Comparison of ENCODE assay signal across 14 mouse cellular contexts in the genomic region with DNA sequence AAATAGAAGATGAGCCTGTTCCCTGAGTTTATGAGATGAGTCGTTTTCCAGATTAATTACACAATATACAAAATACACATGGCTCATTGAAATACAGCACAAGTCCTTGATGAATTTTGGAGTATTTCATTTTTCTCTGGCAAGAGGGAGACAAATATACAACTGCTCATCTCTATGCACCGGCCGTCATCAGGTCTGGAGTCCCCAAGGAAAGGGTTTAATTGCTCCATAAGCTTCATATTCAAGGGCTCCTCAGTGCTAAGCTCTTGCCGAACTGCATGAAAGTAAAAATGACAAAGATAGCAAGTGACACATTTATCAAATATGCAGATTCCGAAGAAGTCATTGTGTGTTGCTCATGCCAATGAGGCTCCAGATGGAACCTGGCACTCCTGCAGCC.
"Had no signal": no experiment of that assay in that cellular context is flagged by ENCODE, and none has a peak within 500 bp of the region (broad histone marks: within the 10 kb centered on the region; RNA-seq: fewer than 3 reads in every experiment).

No protein-coding gene starts in this region.

- H3K9ac ChIP-seq: limb, embryonic 15.5 days; liver, embryonic 13.5 days; liver, postnatal 0 days; lung, embryonic 15.5 days; neural tube, embryonic 12.5 days had no signal

- H3K4me2 ChIP-seq: limb, embryonic 15.5 days; liver, embryonic 13.5 days; lung, embryonic 15.5 days; neural tube, embryonic 12.5 days had no signal

- H3K27me3 ChIP-seq: limb, embryonic 15.5 days; liver, embryonic 13.5 days; lung, embryonic 15.5 days; megakaryocyte, embryonic 14.5 days; neural tube, embryonic 12.5 days had no signal

- H3K4me3 ChIP-seq: limb, embryonic 15.5 days; liver, embryonic 13.5 days; lung, embryonic 15.5 days; megakaryocyte, embryonic 14.5 days; myocyte; neural tube, embryonic 12.5 days had no signal

- H3K4me1 ChIP-seq: limb, embryonic 15.5 days; liver, embryonic 13.5 days had no signal

- ATAC-seq: intestine, postnatal 0 days; liver, postnatal 0 days had no signal

- H3K36me3 ChIP-seq: limb, embryonic 15.5 days; liver, embryonic 13.5 days; lung, embryonic 15.5 days; neural tube, embryonic 12.5 days had no signal

- H3K27ac ChIP-seq: limb, embryonic 15.5 days; liver, embryonic 13.5 days; lung, embryonic 15.5 days; macrophage; neural tube, embryonic 12.5 days had no signal

- H3K9me3 ChIP-seq: limb, embryonic 15.5 days; liver, embryonic 13.5 days; lung, embryonic 15.5 days; megakaryocyte, embryonic 14.5 days; neural tube, embryonic 12.5 days had no signal

- DNase-seq: kidney, adult 8-10 months; kidney, postnatal 25 days; liver, embryonic 13.5 days; liver, postnatal 0 days; lung, postnatal 14 days; right cerebral cortex, postnatal 14 days; thymus, postnatal 36 days had no signal
